Mouse (Mus musculus) urinary bladder, postnatal 10 days (tissue): ENCODE results near the gene Slc7a15.

Experiments used
- DNase-seq: peaks from one replicate; pipeline ENCODE4 v3.0.0; 2022; ENCODE audit warnings: low spot score

The Slc7a15 gene

DNA sequence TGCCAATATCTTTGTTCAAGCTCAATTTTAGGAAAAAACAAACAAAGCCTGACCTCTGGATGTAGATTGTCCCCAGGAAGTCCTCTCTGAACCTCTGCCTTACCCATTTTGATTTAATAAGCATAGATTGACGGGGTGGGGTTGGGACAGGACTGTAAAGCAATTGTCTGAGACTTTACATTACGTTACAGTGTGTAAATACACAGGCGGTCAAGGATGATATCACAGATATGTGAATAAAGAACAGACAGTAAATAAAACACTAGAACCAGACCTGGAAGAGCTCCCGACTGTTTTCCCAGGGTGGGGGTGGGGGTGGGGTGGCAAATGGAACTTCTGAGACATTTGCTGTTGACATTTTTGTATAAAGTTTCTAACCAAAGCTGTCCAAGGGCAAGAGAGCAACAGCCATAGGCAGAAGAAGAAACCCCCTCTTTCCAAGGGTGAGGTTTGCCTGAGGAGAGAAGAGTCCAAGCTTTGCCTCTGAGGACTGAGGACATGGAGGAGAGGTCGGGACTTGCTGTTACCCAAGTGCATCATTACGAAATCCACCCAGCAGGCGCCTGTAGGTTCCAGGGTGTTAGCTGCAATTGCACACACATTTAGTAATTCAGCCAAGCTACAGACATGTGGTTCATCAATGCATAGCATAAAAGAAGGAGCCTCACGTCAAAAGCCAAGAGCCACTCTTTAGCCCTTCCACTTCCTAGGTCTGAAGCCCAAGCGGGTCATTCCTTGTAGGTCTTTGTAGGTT lies 91.7 kb downstream of the Slc7a15 start:
- no peak for DNase-seq

DNA sequence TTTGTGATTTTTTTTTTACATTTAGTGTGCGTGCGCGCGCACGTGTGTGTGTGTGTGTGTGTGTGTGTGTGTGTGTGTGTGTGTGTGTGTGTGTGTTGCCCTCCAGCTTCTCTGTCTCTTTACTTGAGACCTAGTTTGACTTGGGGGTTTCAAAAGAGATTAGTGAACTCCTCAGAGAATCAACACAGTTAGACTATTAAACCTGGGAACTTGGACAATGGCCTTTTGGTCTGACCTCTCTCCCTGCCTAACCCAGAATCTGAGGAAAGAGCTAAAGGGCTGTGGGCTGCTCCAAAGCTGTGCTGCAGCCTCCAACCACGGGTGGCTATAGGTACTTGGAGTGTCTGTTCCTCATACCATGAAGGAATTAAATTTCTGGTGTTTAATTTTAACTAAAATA lies 94.7 kb downstream of the Slc7a15 start:
- no peak for DNase-seq

- no peak for DNase-seq
Observed at GRCm38 (mm10) chr12:8502546-8502945, 96.3 kb downstream of the Slc7a15 start.

DNA sequence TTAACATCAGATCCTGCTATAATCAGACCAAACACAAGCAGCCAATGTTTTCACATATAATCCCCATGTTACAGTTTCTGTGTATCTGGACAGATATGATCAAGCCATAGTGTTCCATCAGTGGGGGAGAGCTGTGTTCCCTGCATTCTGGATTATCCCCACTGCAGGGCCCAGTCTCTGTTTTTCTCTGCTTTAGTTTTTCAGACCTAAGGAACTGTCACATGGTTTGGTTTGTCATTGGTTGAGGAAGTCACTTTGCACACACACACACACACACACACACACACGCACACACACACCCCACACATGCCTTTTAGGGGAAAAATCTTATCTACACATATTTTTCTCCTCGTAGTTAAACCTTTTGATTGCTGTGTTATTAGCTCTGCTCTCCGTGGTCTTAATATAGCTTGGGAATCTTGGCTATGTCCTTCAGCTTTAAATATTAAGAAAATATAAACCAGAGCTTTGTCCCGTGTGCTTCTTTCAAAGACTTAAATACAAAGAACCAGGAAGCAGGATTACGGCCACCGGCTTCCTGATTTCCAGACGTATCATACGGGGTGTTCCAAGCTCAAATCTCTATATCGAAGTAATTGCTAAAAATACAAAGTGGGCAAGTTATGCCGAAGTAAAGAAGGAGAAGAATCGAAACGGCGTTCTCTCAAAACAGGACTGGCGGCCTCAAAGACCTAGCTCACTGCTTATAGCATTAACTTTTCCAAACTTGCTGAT lies 97.1 kb downstream of the Slc7a15 start:
- DNase-seq = no peak

DNA sequence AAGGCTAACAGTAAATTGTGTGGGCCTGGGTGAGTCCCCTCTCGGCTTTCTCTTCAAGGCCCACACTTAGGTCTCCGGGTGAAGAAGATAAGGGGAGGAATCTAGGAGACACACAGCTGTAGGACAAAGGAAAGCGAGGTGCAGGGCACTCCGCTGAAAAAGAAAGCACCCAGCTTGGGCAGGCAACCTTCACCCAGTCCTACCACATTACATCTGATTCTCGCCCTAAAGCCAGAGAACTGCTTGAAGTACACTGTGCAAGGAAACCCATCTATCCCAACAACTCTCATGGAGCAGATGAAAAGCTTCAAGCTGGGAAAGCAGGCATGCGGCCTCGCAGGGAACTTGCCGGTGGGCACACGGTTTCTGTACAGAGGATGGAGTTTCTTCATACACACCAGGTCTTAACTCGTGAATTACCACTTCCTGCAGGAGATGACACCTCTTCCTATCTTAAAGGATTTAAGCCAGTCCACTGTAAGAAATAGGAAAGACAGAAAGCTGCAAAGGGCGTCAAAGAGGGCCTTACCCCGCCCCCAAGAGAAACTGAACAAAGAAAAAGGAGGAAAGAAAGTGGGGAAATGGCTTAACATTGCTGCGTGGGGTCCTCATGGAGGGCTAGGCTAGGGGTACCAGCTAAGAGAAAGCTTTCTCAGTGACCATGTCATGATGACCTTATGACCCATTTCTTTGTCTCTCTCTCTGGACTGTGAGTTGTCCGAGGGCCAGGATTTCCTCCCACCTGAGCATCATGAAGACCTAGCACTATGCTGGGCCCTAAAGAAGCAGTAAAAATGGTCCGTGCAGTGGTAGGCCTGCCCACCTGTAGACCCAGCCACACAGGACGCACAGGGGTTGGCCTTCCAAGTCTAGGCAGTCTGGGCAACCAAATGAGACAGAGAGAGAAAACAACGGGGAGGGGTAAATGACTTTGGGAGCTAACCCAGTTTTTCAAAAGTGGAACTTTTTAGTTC lies 98.0 kb downstream of the Slc7a15 start:
- DNase-seq = no peak

DNA sequence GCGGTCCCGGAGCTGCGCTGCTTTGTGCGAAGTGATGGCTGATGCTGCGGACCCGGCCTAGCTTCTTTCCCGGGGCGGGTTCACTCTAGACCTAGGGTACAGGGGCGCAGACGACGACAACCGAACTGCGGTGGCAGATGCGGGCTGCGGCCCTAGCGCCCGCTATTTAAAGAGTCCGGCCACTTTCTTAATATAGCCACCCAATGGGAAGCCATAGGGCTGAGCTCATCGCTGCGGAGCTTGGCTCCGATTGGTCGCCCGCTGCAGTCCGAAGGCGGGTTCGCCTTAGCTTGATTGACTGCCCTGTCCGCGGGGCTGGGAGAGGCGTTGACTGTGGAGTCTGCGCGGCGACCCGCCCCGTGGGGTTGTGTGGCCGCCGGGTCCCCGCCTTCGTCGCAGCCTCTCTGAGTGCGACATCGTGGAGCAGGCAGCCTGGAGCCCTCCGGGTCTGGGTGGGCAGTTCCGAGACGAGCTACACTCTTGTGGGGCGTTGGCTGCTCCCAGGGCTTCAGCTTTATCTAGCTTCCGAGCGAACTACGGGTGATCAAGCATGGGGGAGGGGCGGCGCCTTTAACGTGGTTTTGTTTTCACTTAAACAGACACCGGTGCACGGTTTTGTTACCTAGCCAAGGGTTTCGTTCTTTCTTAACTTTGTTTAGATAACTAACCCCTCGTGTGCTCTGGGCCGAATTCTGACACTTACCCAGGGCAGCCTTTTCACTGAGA lies 98.8 kb downstream of the Slc7a15 start, which contains the start of gene Rhob:
Gene Rhob, minus strand, starts transcription at position 139 of the 726 bp plus-strand sequence.
- peak; percentile 77 for DNase-seq

DNA sequence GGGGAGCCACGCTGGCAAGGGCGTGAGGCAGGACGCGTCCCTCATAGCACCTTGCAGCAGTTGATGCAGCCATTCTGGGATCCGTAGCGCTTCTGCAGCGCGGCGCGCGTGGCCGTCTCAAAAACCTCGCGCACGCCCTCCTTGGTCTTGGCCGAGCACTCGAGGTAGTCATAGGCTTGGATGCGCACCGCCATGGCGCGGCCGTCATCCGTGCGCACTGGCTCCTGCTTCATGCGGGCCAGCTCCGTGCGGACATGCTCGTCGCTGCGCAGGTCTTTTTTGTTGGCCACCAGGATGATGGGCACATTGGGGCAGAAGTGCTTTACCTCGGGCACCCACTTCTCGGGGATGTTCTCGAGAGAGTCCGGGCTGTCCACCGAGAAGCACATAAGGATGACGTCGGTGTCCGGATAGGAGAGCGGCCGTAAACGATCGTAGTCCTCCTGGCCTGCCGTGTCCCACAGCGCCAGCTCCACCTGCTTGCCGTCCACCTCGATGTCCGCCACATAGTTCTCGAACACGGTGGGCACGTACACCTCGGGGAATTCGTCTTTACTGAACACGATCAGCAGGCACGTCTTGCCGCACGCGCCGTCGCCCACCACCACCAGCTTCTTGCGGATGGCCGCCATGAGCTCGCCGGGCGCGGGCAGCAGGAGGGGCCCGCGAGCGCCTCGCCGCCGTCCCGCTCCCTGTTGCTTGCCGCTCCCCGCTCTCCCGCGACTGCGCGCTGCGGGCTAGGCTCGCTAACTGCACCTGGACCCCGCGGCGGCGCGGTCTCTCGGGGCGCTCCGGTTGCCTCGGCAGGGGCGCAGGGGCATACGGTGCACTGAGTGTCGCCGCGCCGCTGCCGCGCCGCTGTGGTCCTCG lies 99.6 kb downstream of the Slc7a15 start:
- no peak for DNase-seq

GRCm38 (mm10) chr12:8498591-8499000 lies 100.3 kb downstream of the Slc7a15 start:
- DNase-seq = no peak

- DNase-seq = no peak
Observed at GRCm38 (mm10) chr12:8498148-8498571, 100.7 kb downstream of the Slc7a15 start.

- DNase-seq = no peak
Observed at GRCm38 (mm10) chr12:8497314-8497706, 101.6 kb downstream of the Slc7a15 start.

DNA sequence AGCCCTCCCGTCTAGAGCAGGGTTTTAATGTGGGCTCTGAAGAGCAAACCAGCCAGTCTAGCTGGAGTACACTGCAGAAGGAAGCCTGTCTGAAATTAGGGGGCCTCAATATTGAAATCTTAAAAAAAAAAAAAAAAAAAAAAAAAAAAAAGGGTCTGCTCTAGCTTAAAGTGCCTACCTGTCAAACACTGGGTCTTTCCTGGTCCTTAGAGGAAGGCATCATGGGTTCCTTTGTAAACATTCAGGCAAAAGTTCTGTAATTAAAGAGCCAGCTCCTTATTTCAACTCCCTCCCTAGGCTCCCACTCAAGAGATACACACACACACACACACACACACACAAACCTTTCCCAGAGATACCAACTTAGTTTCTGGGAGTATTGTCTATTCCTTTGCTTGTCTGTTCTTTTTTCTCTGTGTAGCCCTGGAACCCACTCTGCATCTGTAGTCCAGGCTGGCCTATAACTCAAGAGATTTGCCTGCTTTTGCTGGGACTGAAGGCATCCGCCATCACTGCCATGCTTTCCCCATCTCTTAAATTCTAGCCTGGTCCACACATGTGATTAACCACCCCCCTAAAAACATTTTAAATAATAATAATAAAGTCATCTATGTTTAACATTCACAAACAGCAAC lies 102.1 kb downstream of the Slc7a15 start:
- DNase-seq = no peak

DNA sequence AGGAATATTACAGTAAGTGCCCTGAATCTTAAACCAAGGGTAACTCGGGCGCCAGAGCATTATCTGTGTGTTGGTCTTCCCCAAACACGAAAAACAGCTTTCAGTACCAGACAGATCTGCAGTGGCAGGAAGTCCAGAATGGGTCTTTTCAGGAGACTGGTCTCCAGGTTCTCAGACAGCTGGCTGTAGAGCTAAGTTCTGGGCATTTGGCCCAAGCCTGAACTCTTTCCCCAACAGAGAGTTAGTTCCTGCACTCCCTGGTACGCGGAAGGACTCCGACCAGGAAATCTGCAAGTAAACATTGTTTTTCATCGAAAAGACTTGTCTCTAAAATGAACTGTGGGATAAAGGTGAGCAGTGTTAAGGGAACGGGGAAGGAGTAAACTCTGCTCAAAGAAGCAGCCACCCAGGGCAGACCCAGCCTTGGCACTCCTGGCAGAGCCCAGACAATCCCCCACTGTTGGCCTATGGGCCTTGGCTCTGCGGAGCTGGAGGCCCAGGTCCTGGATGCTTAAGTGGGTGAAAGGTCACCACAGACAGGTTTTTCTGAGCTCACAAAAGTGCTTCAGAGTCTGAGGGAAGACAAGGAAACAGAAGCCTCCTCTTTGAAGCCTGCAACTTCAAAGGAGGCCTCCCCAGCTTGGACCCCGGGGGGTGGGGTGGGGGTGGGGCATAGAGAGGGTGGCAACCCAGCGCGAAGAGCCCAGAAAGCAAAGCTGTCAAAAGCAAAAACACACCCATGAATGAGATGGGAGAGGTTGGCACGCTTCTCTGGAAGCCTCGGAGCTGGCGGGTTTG lies 102.8 kb downstream of the Slc7a15 start:
- no peak for DNase-seq

DNA sequence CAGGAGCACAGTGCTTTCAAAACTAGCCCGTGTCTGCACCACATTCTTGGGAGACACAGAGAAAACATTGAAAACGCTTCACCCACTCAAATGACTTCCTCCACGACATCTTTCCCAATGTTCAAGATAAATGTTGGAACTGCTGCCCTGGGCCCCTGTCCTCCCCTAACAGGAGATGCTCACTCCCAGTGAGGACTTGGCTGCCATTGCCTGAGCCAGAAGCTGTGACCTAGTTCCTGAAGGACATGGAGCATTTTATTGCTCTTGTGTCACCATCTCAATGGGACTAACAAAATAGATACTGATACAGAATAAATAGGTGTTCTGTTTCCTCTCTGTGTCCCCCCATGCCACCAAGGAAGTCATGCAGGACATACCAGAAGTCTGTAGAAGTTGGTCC lies 104.2 kb downstream of the Slc7a15 start:
- no peak for DNase-seq

GRCm38 (mm10) chr12:8493386-8493785 lies 105.5 kb downstream of the Slc7a15 start:
- DNase-seq = no peak

- DNase-seq = no peak
Observed at GRCm38 (mm10) chr12:8489098-8489497, 109.8 kb downstream of the Slc7a15 start.

DNA sequence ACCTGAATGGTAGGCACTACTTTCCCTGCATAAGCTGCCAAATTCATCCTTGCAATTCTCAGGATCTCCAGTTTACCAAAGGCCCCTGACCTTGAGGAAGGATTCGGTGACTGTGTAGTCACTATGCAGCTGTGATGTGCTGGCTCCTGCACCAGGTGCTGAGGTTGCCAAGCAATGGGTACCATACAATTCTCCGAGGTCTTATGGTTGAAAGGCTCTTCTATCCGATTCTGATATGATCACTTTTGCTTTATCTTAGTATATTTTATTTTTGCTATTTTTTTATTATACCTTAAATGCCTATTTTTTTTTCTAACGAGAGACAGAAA lies 110.2 kb downstream of the Slc7a15 start:
- no peak for DNase-seq

DNA sequence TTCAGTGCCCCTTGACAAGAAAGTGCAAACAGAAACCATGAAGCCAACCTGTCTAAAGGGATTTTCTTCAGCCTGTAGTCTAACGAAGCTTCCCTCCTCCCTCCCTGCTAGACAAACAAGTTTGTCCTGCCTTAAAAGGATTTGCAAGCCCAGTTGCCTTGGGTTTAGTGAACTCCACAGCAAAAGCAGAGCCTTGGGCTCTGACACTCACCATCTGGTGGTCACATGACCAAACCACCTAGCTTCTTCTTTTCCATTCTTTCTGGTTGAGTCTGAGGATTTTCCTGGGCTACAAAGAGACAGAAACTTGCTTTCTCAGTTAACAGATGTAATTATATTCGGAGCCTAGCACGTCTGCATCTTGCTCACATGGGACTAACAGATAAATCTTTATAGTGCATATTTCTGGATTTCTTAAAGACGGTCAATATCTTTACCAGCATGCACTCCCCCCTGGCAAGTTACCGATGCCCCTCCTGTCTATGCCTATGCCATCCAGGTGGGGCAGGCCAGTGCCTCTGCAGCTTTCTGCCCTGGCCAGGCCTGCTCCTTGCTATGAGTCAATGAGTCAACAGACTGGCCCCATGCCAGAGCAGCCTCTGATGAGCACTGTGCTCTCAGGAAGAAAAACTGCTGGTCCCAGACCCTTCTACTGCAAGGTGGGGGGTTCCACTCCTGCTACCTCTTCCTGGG lies 110.8 kb downstream of the Slc7a15 start:
- peak; percentile 60 for DNase-seq

DNA sequence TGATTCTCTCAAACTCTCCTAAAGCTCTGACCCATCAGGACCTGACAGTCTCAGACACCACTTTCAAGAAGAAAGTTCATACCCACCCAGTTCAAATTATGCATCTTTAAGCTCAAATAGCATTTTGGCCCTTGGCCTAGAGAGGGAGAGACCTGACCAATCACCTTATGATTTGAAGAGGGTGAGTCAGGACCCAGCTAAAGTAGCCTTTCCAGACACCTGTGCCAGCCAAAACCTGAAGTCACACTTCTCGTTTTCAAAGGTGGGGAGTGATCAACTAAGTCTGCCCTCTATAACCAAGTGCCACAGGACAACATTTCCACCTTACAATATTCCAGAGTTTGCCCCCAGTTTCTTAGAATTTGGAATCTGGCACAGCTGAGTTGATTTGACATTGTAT lies 111.6 kb downstream of the Slc7a15 start:
- no peak for DNase-seq

DNA sequence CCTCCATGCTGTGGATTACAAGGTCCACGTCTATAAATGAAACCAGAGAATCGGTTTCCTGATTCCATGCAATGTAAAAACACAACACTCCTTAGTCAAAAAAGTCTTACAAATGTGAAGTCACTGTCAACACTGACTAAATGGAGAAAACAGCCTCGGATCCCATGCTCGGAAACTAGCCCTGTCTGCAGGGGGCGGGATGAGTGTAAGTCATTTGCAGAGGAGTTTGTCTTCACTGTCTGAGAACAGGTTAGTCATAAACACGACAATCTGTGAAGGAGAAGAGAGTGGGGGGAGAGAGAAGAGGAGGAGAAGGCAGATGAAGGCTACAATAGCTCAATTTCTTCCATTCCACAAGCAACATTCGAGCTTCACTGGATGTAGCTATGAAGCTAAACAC lies 113.6 kb downstream of the Slc7a15 start:
- no peak for DNase-seq
